Mouse (Mus musculus): Measurements from ENCODE around the gene Prdm2. TPM values are rescaled to one million over a fixed set of nuclear protein-coding genes. Genes with fewer than 3 reads are reported as not detected.
A peak's percentile ranks its signal among the peaks of the same experiment; 100 is the strongest.

The Prdm2 gene
- polyA plus RNA-seq, 1 experiment from 2014 or later: 11.5 TPM

DNA sequence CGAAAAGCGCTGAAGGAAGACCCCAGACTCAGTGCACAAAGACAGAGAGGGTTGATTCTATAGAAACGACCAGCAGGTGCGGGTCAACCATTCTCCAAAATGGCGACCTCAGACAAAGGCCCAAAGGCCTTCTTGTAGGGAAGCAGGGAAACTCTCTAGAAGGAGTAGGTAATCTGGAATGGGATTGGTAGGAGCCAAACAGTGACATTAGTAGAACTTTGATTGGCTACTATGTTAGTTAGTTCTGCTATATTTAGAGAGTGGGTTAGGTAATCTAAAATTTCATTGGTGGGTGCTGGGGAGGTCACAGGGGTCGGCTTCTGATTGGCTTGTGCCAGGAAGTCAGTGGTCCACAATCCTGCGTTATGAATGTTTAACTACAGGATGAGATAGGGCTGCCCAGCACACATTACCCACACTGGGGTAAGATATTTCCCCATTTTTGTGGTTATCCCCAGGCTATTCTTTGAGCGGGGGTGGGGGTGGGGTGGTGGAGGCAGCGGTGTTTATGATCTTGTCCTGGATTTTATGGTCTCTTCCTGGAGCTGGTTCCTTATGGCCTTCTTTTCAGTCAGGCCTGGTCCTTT lies 26.9 kb upstream of the Prdm2 start:
- H3K36me3 ChIP-seq (replicated peaks; ENCODE audit: control insufficient read depth, insufficient read depth, low read depth, low read length): no peaks in the 10 kb centered on the region
- H3K4me1 ChIP-seq (ENCODE audit: control insufficient read depth, insufficient read depth, low read length): no peaks in the 10 kb centered on the region
- WGBS: 89% methylated on average over 9 of the region's 9 CpGs
- H3K27ac ChIP-seq (replicated peaks; ENCODE audit: low read depth, low read length): no peak overlapping the region
- no peak overlapping the region for H3K4me3 ChIP-seq (ENCODE audit: low read depth, low read length)
- no peaks in the 10 kb centered on the region for H3K27me3 ChIP-seq (ENCODE audit: control insufficient read depth, insufficient read depth, low read length)
- H3K4me2 ChIP-seq (ENCODE audit: low read depth, low read length): no peak overlapping the region
- no peak overlapping the region for H3K9ac ChIP-seq (replicated peaks; ENCODE audit: low read length)
- ATAC-seq (replicated peaks; ENCODE audit: insufficient number of reproducible peaks, low FRiP score, low TSS enrichment, low read depth) (no peak), DNase-seq (ENCODE audit: low spot score) (no peak)
- H3K9me3 ChIP-seq (replicated peaks; ENCODE audit: control insufficient read depth, low read length): no peaks in the 10 kb centered on the region

DNA sequence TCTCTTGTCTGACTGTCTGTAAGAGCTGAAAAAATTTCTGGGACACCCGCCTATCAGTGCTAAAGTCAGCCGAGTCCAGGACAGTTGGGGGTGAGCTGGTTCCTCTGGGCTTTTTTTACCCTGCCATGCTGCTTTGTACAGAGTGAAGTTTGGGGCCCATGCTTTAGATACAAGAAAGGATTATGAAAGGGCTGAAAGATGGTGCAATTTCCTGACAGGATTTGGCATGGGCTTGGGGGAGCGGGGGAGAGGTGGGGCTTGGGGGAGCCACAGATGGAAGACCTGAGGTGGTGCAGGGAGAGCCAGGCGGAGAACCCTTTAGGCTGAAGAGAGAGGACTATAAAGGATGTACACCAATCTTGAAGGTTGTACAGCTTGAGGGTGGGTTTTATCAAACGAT lies 26.3 kb upstream of the Prdm2 start:
- H3K4me2 ChIP-seq (ENCODE audit: low read depth, low read length): no peak overlapping the region
- no peaks in the 10 kb centered on the region for H3K27me3 ChIP-seq (ENCODE audit: control insufficient read depth, insufficient read depth, low read length)
- H3K4me1 ChIP-seq (ENCODE audit: control insufficient read depth, insufficient read depth, low read length): no peaks in the 10 kb centered on the region
- DNase-seq (ENCODE audit: low spot score): no peak
- no peak overlapping the region for H3K4me3 ChIP-seq (ENCODE audit: low read depth, low read length)
- H3K9me3 ChIP-seq (replicated peaks; ENCODE audit: control insufficient read depth, low read length): no peaks in the 10 kb centered on the region
- no peak for ATAC-seq (replicated peaks; ENCODE audit: insufficient number of reproducible peaks, low FRiP score, low TSS enrichment, low read depth)
- WGBS: 90% methylated on average over 5 of the region's 5 CpGs
- no peak overlapping the region for H3K9ac ChIP-seq (replicated peaks; ENCODE audit: low read length)
- H3K27ac ChIP-seq (replicated peaks; ENCODE audit: low read depth, low read length): no peak overlapping the region
- no peaks in the 10 kb centered on the region for H3K36me3 ChIP-seq (replicated peaks; ENCODE audit: control insufficient read depth, insufficient read depth, low read depth, low read length)

DNA sequence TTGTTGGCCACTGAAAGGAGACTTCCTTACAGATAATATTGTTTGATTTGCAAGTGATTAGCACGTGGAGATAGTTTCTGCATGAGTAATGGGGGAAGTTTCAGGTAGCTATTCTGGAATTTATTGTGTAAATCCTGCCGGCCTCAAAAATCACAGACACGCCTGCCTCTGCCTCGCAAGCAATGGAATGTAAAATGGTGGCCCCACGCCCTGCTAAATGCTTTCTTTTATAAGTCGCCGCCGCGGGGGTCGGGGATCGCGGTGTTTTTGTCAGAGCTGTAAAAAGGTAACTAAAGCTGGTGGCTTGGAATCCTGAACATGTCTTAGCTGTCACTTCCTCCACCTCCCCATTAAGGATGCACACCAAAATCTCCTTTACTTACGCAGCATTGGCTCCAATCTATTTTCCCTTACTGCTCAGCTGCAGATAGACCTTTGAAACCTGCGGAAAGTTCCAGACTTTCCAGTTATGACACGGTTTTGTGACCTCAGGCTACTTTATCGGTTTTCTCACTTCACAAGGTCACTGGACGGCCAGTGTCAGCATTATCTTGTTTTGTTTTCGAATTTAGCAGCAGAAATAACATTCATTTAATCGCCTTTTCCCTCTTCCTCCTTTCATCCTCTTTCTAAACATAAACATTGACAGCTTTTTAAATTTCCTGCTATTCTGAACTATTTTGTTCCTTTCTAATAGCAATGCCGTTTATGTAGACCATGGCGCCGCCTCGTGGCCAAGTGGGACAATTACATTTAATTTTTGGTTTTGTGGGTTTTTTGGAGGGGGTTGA lies 25.6 kb upstream of the Prdm2 start:
- WGBS: 29% methylated on average over 23 of the region's 23 CpGs

DNA sequence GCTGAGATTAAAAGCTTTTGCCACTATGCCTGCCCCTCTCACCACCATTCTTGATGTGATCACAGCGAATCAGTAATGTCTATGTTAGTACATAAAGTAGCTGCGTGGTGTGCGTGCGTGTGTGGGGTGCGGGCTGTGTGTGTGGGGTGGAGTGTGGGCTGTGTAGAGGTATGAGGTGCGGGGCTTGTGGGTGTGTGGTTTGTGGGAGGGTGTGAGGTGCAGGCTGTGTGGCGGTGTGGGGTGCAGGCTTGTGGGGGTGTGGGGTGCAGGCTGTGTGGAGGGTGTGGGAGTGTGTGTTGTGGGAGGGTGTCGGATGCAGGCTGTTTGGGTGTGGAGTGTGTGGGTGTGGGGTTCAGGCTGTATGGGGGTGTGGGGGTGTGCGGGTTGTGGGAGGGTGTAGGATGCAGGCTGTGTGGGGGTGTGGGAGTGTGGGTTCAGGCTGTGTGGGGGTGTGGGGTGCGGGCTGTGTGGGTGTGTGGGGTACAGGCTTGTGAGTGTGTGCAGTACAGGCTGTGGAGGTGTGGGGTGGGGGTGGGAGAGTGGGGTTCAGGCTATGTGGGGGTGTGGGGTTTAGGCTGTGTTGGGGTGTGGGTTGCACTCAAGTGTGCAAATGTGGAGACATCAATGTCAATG lies 19.1 kb upstream of the Prdm2 start:
- Histone ChIP-seq H3K9me3 (replicated peaks; ENCODE audit: control insufficient read depth, low read length) (no peaks in the 10 kb centered on the region), H3K4me3 (ENCODE audit: low read depth, low read length) (no peak overlapping the region), H3K4me2 (ENCODE audit: low read depth, low read length) (no peak overlapping the region), H3K4me1 (ENCODE audit: control insufficient read depth, insufficient read depth, low read length) (no peaks in the 10 kb centered on the region), H3K27ac (replicated peaks; ENCODE audit: low read depth, low read length) (no peak overlapping the region), H3K27me3 (ENCODE audit: control insufficient read depth, insufficient read depth, low read length) (no peaks in the 10 kb centered on the region), H3K36me3 (replicated peaks; ENCODE audit: control insufficient read depth, insufficient read depth, low read depth, low read length) (no peaks in the 10 kb centered on the region), H3K9ac (replicated peaks; ENCODE audit: low read length) (no peak overlapping the region)
- 90% methylated on average over 10 of the region's 10 CpGs for WGBS
- ATAC-seq (replicated peaks; ENCODE audit: insufficient number of reproducible peaks, low FRiP score, low TSS enrichment, low read depth): peak; percentile 61; the same call in 1 of the 2 replicates
- no peak for DNase-seq (ENCODE audit: low spot score)

More for the DNA sequence above, 25.6 kb upstream of the Prdm2 start:
- H3K27ac ChIP-seq (replicated peaks; ENCODE audit: low read depth, low read length): no peak overlapping the region
- no peaks in the 10 kb centered on the region for H3K9me3 ChIP-seq (replicated peaks; ENCODE audit: control insufficient read depth, low read length)
- no peak overlapping the region for H3K4me3 ChIP-seq (ENCODE audit: low read depth, low read length)
- no peaks in the 10 kb centered on the region for H3K27me3 ChIP-seq (ENCODE audit: control insufficient read depth, insufficient read depth, low read length)
- H3K4me1 ChIP-seq (ENCODE audit: control insufficient read depth, insufficient read depth, low read length): no peaks in the 10 kb centered on the region
- ATAC-seq (replicated peaks; ENCODE audit: insufficient number of reproducible peaks, low FRiP score, low TSS enrichment, low read depth) (no peak), DNase-seq (ENCODE audit: low spot score) (peak; percentile 63)
- H3K4me2 ChIP-seq (ENCODE audit: low read depth, low read length): no peak overlapping the region
- no peak overlapping the region for H3K9ac ChIP-seq (replicated peaks; ENCODE audit: low read length)
- H3K36me3 ChIP-seq (replicated peaks; ENCODE audit: control insufficient read depth, insufficient read depth, low read depth, low read length): no peaks in the 10 kb centered on the region

DNA sequence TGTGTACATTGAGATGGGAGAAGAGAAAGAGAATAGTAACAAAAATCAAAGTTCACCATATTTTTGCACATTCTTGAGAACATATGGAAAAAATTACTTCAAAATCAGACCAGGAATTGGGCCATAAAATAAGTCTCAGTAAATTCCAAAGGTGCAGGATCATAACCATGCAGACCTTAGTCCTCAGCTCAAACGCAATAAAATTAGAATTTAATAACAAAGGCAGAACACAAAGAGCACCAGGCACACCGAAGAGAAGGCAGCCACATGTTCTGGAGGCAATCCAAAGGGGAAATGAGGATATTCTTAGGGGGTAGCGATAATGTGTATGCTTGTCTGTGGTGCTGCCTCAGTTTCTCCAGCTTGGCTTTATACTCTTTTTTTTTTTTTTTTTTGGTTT lies 18.3 kb upstream of the Prdm2 start:
- Histone ChIP-seq H3K27me3 (ENCODE audit: control insufficient read depth, insufficient read depth, low read length) (no peaks in the 10 kb centered on the region), H3K4me1 (ENCODE audit: control insufficient read depth, insufficient read depth, low read length) (no peaks in the 10 kb centered on the region), H3K4me3 (ENCODE audit: low read depth, low read length) (no peak overlapping the region), H3K27ac (replicated peaks; ENCODE audit: low read depth, low read length) (no peak overlapping the region), H3K36me3 (replicated peaks; ENCODE audit: control insufficient read depth, insufficient read depth, low read depth, low read length) (no peaks in the 10 kb centered on the region), H3K4me2 (ENCODE audit: low read depth, low read length) (no peak overlapping the region), H3K9ac (replicated peaks; ENCODE audit: low read length) (no peak overlapping the region), H3K9me3 (replicated peaks; ENCODE audit: control insufficient read depth, low read length) (no peaks in the 10 kb centered on the region)
- 71% methylated on average over 3 of the region's 3 CpGs for WGBS
- DNase-seq (ENCODE audit: low spot score) (peak; percentile 14), ATAC-seq (replicated peaks; ENCODE audit: insufficient number of reproducible peaks, low FRiP score, low TSS enrichment, low read depth) (no peak)

DNA sequence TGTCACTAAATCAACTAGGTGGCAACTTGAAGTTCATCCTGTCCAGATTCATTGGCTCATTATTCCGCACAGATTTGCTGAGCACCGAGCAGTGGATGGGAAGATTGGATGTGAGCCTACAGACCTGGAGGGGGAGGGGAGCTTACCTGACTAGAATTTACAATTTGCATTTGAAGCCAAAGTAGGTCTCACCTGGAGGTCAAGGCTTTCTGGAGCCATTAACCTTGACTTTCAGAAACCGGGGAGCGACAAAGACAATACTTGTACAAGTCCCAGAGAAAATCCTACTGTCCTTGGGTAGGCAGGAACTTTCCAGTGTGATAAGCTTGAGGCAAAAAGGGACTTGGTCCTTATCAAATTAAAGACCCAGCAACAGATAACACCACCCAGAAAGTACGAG lies 15.2 kb upstream of the Prdm2 start:
- DNase-seq (ENCODE audit: low spot score) (no peak), ATAC-seq (replicated peaks; ENCODE audit: insufficient number of reproducible peaks, low FRiP score, low TSS enrichment, low read depth) (no peak)
- Histone ChIP-seq H3K4me1 (ENCODE audit: control insufficient read depth, insufficient read depth, low read length) (no peaks in the 10 kb centered on the region), H3K9me3 (replicated peaks; ENCODE audit: control insufficient read depth, low read length) (no peaks in the 10 kb centered on the region), H3K36me3 (replicated peaks; ENCODE audit: control insufficient read depth, insufficient read depth, low read depth, low read length) (no peaks in the 10 kb centered on the region), H3K4me2 (ENCODE audit: low read depth, low read length) (no peak overlapping the region), H3K9ac (replicated peaks; ENCODE audit: low read length) (no peak overlapping the region), H3K27ac (replicated peaks; ENCODE audit: low read depth, low read length) (no peak overlapping the region), H3K4me3 (ENCODE audit: low read depth, low read length) (no peak overlapping the region), H3K27me3 (ENCODE audit: control insufficient read depth, insufficient read depth, low read length) (no peaks in the 10 kb centered on the region)
- 72% methylated on average over 5 of the region's 5 CpGs for WGBS

DNA sequence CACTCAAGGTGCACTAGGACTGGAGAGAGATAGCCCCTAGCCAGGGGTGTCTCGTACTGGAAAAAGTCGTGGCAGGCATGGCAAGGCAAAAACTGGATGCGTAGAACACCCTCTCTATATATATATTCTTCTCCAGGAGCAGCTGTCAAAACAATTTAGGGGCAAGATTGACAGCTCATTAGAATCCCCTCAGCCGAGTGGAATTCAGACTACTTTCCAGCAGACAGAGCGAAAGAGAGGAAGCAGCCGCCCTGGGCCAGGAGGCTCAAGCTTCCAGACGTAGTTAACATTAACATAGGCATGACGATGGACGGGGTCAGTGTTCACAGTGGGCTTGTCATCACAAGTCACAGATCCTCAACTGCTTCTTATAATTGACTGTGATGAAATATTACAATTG lies 13.1 kb upstream of the Prdm2 start:
- H3K9ac ChIP-seq (replicated peaks; ENCODE audit: low read length): no peak overlapping the region
- WGBS: 30% methylated on average over 9 of the region's 9 CpGs

DNA sequence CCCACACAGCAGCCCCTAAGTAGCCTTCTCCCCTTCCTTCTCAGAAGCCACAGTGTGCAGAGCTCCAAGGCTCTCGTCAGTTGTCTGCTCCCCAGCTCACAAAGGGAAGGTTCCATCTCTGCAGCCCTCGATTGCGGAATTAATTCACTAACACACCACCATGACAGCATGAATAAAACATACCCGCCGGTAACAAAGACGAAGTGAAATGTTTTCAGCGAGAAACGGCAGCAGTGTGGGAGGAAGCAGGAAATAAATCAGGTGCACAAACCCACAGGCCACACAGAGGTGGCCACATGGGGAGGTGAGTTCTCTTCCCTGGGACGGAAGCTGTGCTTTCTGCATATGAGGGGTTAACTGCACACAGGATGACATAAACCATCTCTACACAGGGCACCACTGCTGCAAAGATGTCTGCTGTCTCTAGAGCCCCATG lies 6.5 kb upstream of the Prdm2 start:
- no peaks in the 10 kb centered on the region for H3K27me3 ChIP-seq (ENCODE audit: control insufficient read depth, insufficient read depth, low read length)
- H3K36me3 ChIP-seq (replicated peaks; ENCODE audit: control insufficient read depth, insufficient read depth, low read depth, low read length): no peaks in the 10 kb centered on the region
- DNase-seq (ENCODE audit: low spot score): no peak
- H3K4me3 ChIP-seq (ENCODE audit: low read depth, low read length): no peak overlapping the region
- no peaks in the 10 kb centered on the region for H3K9me3 ChIP-seq (replicated peaks; ENCODE audit: control insufficient read depth, low read length)
- H3K4me2 ChIP-seq (ENCODE audit: low read depth, low read length): no peak overlapping the region
- no peak overlapping the region for H3K27ac ChIP-seq (replicated peaks; ENCODE audit: low read depth, low read length)
- ATAC-seq (replicated peaks; ENCODE audit: insufficient number of reproducible peaks, low FRiP score, low TSS enrichment, low read depth): 0 out of 2 replicates have a peak, but pooled peaks have one; percentile 39
- H3K9ac ChIP-seq (replicated peaks; ENCODE audit: low read length): no peak overlapping the region
- no peaks in the 10 kb centered on the region for H3K4me1 ChIP-seq (ENCODE audit: control insufficient read depth, insufficient read depth, low read length)
- 66% methylated on average over 9 of the region's 9 CpGs for WGBS

More for the DNA sequence above, 13.1 kb upstream of the Prdm2 start:
- Histone ChIP-seq H3K4me1 (ENCODE audit: control insufficient read depth, insufficient read depth, low read length) (no peaks in the 10 kb centered on the region), H3K36me3 (replicated peaks; ENCODE audit: control insufficient read depth, insufficient read depth, low read depth, low read length) (no peaks in the 10 kb centered on the region), H3K27ac (replicated peaks; ENCODE audit: low read depth, low read length) (no peak overlapping the region), H3K4me2 (ENCODE audit: low read depth, low read length) (no peak overlapping the region), H3K4me3 (ENCODE audit: low read depth, low read length) (no peak overlapping the region), H3K9me3 (replicated peaks; ENCODE audit: control insufficient read depth, low read length) (no peaks in the 10 kb centered on the region), H3K27me3 (ENCODE audit: control insufficient read depth, insufficient read depth, low read length) (no peaks in the 10 kb centered on the region)
- ATAC-seq (replicated peaks; ENCODE audit: insufficient number of reproducible peaks, low FRiP score, low TSS enrichment, low read depth) (no peak; the same call in 1 of the 2 replicates), DNase-seq (ENCODE audit: low spot score) (peak; percentile 66)

Data from embryonic facial prominence, embryonic 11.5 days (tissue).